Mouse (Mus musculus) kidney, adult 2 months (tissue): Measurements from ENCODE around the gene Cbln1.

Experiments used
- CTCF ChIP-seq: fragments of 200-500 bp; conservative IDR thresholded peaks from 2 replicates; pipeline ENCODE4 v1.5.1; 2011; ENCODE audit warnings: low read depth, mild to moderate bottlenecking, control low read depth, low read length, moderate library complexity, mixed read lengths; ENCODE audit not compliant: insufficient read depth, insufficient read length
- POLR2A ChIP-seq: fragments of 200-500 bp; IDR thresholded peaks from one replicate; pipeline ENCODE4 v1.6.1; 2011; ENCODE audit warnings: low read depth, low read length, control low read depth

DNA sequence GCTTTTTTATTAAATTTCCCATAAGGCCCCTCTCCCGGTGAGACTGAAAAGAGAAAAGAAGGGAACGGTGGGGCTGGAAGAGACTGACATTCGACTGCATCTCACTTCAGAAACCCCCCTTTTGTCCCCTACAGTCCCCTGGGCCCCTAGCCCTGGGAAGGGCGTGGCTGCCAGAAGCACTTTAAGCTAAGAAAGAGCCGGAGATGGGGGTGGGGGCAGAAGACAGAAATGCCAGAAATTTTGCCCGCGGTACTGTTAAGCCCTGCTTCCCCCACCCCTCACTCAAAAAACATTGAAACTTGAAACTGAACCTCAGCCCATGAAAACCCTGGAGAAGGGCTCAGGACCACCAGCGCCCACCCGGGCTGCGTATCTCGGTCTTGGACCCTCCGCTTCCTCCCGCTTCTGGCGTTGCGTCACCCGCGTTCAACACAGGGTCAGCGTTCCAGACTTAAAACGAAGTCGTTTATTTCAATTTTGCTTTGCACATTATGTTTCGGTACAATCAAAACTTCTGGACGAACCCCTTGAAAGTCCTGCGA lies 3.9 kb downstream of the Cbln1 start:
- TF ChIP-seq CTCF, result no peak
- no peak for TF ChIP-seq POLR2A
